Mouse (Mus musculus) adrenal gland, postnatal 25 days (tissue): ENCODE data around the gene Vmn1r37. TPM values are rescaled to one million over a fixed set of nuclear protein-coding genes. Genes with fewer than 3 reads are reported as not detected.
"Not testable (repeated sequence)": the region's sequence is repeated elsewhere in the genome, so short reads cannot be mapped to it uniquely, and the experiment has no call there.

ENCODE experiments used
- DNase-seq: peaks from one replicate; pipeline ENCODE4 v3.0.0; 2021; ENCODE audit warnings: mixed read lengths
- long read RNA-seq: library from polyadenylated mRNA; stranded (forward); transcript quantifications from one replicate; pipeline ENCODE4 v2.0.0, GENCODE M21; 2021
- total RNA-seq: library from RNA; stranded (reverse); gene quantifications from 2 replicates; pipeline ENCODE4 v1.2.3, GENCODE M21; 2021

The Vmn1r37 gene
- total RNA-seq: not detected in 2 replicates
- long read RNA-seq: 0 reads

- DNase-seq: not testable (repeated sequence)
Observed at GRCm38 (mm10) chr6:66729082-66729481, at the start of gene Vmn1r37. TSS of gene Vmn1r37 (plus strand) at chr6:66729382.

GRCm38 (mm10) chr6:66685806-66686205 lies 43.4 kb upstream of the Vmn1r37 start, which contains the start of gene Vmn1r35:
TSS of gene Vmn1r35 (minus strand) at chr6:66685906.
- DNase-seq: no peak

DNA sequence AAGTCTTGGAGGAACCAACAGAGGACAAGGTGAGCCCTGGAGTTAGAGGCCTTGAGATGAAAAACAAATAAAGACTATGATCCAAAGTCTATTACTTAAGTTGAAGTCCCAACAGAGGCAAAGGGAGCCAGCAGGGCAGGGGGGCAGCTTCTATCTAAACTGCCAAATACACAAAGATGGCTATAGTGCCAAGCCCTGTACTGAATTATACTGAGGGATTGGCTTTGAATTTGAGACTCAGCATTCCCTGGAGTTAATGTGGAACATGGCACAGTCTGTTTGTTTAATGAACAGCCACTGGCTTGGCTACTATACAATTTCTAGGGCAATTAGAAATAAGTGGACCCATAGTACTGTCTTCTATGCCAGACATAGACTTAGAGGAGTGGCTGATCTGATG lies 20.3 kb upstream of the Vmn1r37 start:
- no peak for DNase-seq

DNA sequence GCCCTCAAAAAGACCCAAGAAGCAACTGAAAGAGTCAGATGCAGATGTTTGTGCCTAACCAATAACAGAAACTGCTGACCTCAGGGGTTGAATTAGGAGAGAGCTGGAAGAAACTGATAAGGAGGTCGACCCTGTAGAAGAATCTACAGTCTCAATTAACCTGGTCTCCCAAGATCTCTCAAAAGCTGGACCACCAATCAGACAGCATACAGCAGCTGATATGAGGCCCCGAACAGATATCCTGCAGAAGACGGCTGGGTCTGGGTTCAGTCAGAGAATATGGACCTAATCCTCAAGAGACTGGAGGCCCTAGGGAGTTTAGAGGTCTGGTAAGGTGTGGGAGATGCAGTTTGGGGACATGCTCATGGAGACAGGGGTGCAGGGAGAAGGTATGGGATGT lies 15.3 kb upstream of the Vmn1r37 start:
- no peak for DNase-seq

DNA sequence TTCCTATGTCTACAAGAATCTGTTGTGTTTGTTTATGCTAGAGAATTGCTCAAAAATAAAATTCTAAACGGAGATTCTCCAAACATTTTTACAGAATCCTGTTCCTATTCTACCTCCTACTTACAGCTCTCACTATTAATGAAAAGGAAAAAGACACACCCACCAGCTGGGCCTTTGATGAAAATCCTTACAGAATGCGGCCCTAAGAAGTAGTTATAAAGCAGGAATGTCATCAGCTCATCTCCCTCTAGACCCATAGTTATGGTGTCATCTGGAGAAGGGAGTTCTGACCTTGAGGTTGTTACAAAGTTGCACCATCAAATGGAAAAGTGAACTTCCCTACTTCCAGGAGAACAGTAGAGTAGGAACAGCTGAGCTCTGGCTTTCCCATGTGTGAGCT lies 10.1 kb upstream of the Vmn1r37 start, which contains the start of gene Vmn1r36:
Gene Vmn1r36 (minus strand): TSS at position 101 of the 400 bp plus-strand sequence.
- not testable (repeated sequence) for DNase-seq

GRCm38 (mm10) chr6:66782527-66782926 lies 53.3 kb downstream of the Vmn1r37 start, which contains the start of gene Vmn1r38:
TSS of gene Vmn1r38 (minus strand) at chr6:66782627.
- not testable (repeated sequence) for DNase-seq

Other genes with a start within 250 kb of the Vmn1r37 start
- gene Mad2l1, start 194.0 kb upstream of the Vmn1r37 start, total RNA-seq: 11.8 and 12.2 TPM in 2 replicates
- gene Vmn1r32, start 169.3 kb upstream of the Vmn1r37 start, total RNA-seq: not detected in 2 replicates
- not detected in 2 replicates for gene Vmn1r33, start 111.1 kb upstream of the Vmn1r37 start, total RNA-seq
- not detected in 2 replicates for gene Vmn1r34, start 85.5 kb upstream of the Vmn1r37 start, total RNA-seq
- not detected in 2 replicates for gene Vmn1r35, start 43.5 kb upstream of the Vmn1r37 start, total RNA-seq
- not detected in 2 replicates for gene Vmn1r36, start 10.2 kb upstream of the Vmn1r37 start, total RNA-seq
- not detected in 2 replicates for gene Vmn1r38, start 53.2 kb downstream of the Vmn1r37 start, total RNA-seq
- gene Vmn1r39, start 81.2 kb downstream of the Vmn1r37 start, total RNA-seq: not detected in 2 replicates
- 81.7 and 91.5 TPM in 2 replicates for gene Gng12, start 167.0 kb downstream of the Vmn1r37 start, total RNA-seq